Mouse (Mus musculus) hindbrain, embryonic 15.5 days (tissue): ENCODE data around the gene Alkbh7. TPM values are rescaled to one million over a fixed set of nuclear protein-coding genes. Genes with fewer than 3 reads are reported as not detected.

ENCODE experiments used
- ATAC-seq: fragments of 200-750 bp; cut with Nextera tagmentation; 2 replicates; pipeline ENCODE4 v1.8.0; 2017; ENCODE audit warnings: low read depth, moderate number of reproducible peaks, moderate TSS enrichment; ENCODE audit not compliant: low FRiP score
- H3K27ac ChIP-seq: fragments of 300-500 bp; sonication (generic); replicated peaks from 2 replicates; pipeline ENCODE4 v1.5.1; 2015; ENCODE audit warnings: mild to moderate bottlenecking, inconsistent platforms
- H3K27me3 ChIP-seq: fragments of 300-500 bp; sonication (generic); 2 replicates; pipeline ENCODE4 v1.6.1; 2015; ENCODE audit warnings: control low read depth, inconsistent platforms
- H3K36me3 ChIP-seq: fragments of 300-500 bp; sonication (generic); 2 replicates; pipeline ENCODE4 v1.6.1; 2015; ENCODE audit warnings: control low read depth, inconsistent platforms
- H3K4me1 ChIP-seq: fragments of 300-500 bp; sonication (generic); replicated peaks from 2 replicates; pipeline ENCODE4 v1.6.1; 2015; ENCODE audit warnings: control low read depth, inconsistent platforms
- H3K4me2 ChIP-seq: fragments of 300-500 bp; sonication (generic); 2 replicates; pipeline ENCODE4 v1.6.1; 2015; ENCODE audit warnings: moderate library complexity, mild to moderate bottlenecking, inconsistent platforms
- H3K4me3 ChIP-seq: fragments of 300-500 bp; sonication (generic); 2 replicates; pipeline ENCODE4 v1.5.1; 2015; ENCODE audit warnings: mild to moderate bottlenecking, inconsistent platforms
- H3K9ac ChIP-seq: fragments of 300-500 bp; sonication (generic); 2 replicates; pipeline ENCODE4 v1.6.1; 2015; ENCODE audit warnings: inconsistent platforms
- H3K9me3 ChIP-seq: fragments of 300-500 bp; sonication (generic); 2 replicates; pipeline ENCODE4 v1.6.1; 2016; ENCODE audit warnings: control low read depth, inconsistent platforms
- WGBS: fragments of 180-500 bp; shearing (Covaris S2); methylation state at CpG from one replicate; pipeline ENCODE4 v1.1.7; 2015; 5-methylcytosine and 5-hydroxymethylcytosine counted together
- polyA plus RNA-seq: library from polyadenylated mRNA; unstranded; fragments of >200 nt; fragmentation: Nextera tagmentation; extraction: Ambion mirVana; gene quantifications from 2 replicates; pipeline ENCODE4 v1.2.1, GENCODE M21; 2015

Alkbh7 gene
- polyA plus RNA-seq, 1 experiment from 2014 or later: 55.8 TPM

DNA sequence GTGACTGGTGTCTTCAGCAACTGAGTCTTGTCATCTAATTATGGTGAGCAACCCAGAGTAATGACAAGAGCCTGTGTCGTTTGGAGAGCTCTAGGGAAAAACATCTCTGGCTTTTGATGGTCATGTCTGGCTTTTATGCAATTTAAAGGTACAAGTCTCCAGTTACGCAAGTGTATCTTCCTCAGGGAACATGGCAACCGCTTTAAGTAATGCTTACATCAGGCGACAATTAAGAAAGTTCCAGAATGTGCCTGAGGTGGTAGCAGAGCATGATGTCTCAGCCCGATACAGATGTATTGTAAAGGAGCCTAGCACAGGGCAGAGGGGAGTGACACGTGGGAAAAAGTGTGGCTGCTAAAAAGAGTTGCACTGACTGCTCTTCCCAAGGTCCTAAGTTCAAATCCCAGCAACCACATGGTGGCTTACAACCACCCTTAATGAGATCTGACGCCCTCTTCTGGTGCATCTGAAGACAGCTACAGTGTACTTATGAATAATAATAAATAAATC lies 8.2 kb upstream of the Alkbh7 start:
- no peak for ATAC-seq
- peak overlapping the region; percentile 61 for H3K4me3 ChIP-seq
- no peaks in the 10 kb centered on the region for H3K27me3 ChIP-seq
- peak overlapping the region; percentile 92 for H3K27ac ChIP-seq
- peak overlapping the region; percentile 71; the same call in 1 of the 2 replicates for H3K9ac ChIP-seq
- H3K9me3 ChIP-seq: no peaks in the 10 kb centered on the region
- peaks cover 22% of the 10 kb centered on the region for H3K4me1 ChIP-seq
- peaks cover 17% of the 10 kb centered on the region for H3K36me3 ChIP-seq
- H3K4me2 ChIP-seq: peak overlapping the region; percentile 86
- 73% methylated on average over 7 of the region's 7 CpGs for WGBS

DNA sequence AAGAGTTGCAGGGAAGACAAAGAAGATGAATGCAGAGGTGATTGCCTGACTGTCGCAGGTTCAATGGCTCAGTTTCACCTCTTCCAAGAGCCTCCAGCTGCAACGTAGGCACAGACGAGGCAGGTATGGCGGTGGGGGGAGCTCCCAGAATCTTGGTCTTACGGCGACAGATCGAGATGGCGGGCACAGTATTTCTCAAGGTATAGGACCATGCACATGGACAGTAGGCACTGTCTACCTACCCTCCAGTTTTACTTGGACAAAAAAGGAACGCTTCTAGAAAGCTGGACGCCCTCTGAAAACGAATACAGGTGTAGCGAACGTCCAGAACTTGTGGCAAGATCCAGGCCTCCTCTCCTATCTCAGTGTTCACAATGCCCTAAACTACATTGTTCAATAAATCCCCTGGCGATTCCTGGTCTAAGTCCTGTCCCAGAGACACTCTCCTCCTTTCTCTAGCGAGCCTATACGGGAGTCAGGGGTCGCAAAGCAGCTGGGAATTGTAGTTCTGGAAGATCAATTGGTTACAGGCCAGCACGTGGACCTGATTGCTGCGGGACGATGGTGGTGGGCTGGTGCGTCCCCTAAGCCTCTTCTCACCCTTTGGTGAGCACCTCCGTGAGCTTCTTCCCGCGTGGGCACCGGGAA lies 7.5 kb upstream of the Alkbh7 start:
- Histone ChIP-seq H3K4me3 (peak overlapping the region; percentile 61), H3K4me1 (peaks cover 22% of the 10 kb centered on the region), H3K27me3 (no peaks in the 10 kb centered on the region), H3K4me2 (peak overlapping the region; percentile 86), H3K36me3 (peaks cover 22% of the 10 kb centered on the region), H3K9ac (peak overlapping the region; percentile 71), H3K9me3 (no peaks in the 10 kb centered on the region), H3K27ac (peak overlapping the region; percentile 92)
- WGBS: 3% methylated on average over 25 of the region's 25 CpGs
- ATAC-seq: peak; percentile 93

DNA sequence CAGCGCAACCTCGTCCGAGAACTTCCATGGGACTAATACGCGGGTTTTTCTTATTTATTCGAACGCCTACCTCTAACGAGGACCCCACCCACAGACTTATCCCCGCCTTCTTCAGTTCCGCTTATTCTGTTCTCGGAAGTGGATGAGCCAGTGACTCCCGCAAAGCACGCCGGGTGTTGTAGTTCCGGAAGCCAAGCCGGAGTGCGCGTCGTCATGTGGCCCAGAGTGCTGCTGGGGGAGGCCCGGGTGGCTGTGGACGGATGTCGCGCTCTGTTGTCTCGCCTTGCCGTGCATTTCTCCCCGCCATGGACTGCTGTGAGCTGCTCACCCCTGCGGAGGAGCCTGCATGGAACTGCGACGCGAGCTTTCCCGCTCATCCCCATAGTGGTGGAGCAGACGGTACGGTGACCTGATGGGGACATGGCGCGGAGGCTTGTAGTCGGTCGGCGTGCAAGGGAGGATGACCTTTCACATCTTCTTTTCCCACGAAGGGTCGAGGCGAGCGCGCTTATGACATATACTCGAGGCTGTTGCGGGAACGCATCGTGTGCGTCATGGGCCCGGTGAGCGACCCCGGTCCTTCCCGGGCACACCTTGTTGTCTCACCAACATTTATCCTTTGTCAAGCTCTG lies 6.9 kb upstream of the Alkbh7 start, which contains the start of gene Clpp:
Clpp (plus strand) TSS at position 191 of the 632 bp plus-strand sequence.
- peak within 1 kb of the TSS; percentile 71 for H3K9ac ChIP-seq
- H3K4me2 ChIP-seq: peak within 1 kb of the TSS; percentile 86
- H3K4me1 ChIP-seq: peaks cover 22% of the 10 kb centered on the region
- H3K9me3 ChIP-seq: no peaks in the 10 kb centered on the region
- no peaks in the 10 kb centered on the region for H3K27me3 ChIP-seq
- WGBS: under 1% methylated on average over 52 of the region's 52 CpGs
- peak within 1 kb of the TSS; percentile 61 for H3K4me3 ChIP-seq
- peak within 1 kb of the TSS; percentile 92 for H3K27ac ChIP-seq
- H3K36me3 ChIP-seq: peaks cover 28% of the 10 kb centered on the region
- ATAC-seq: peak; percentile 96

DNA sequence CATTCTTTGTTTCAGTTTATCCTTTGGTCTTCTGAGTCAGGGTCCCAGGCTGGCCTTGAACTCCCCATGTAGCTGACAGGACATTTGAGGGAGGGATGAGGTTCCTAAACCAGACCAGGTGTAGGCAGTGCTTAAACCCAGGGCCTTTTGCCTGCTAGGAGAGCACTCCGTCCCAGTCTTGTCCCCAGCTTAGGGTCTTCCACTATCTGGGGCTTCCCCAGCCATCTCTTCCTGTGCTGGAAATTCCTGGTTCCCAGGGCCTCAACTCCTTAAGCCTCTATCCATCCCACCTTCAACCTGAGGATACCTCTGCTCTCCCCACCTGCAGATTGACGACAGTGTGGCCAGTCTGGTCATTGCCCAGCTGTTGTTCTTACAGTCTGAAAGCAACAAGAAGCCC lies 6.2 kb upstream of the Alkbh7 start:
- no peaks in the 10 kb centered on the region for H3K27me3 ChIP-seq
- H3K36me3 ChIP-seq: peaks cover 35% of the 10 kb centered on the region
- H3K9ac ChIP-seq: peak overlapping the region; percentile 71
- H3K4me1 ChIP-seq: peaks cover 22% of the 10 kb centered on the region
- H3K9me3 ChIP-seq: no peaks in the 10 kb centered on the region
- peak overlapping the region; percentile 61 for H3K4me3 ChIP-seq
- ATAC-seq: no peak
- peak overlapping the region; percentile 86 for H3K4me2 ChIP-seq
- no peak overlapping the region for H3K27ac ChIP-seq
- WGBS: 73% methylated on average over 2 of the region's 2 CpGs

DNA sequence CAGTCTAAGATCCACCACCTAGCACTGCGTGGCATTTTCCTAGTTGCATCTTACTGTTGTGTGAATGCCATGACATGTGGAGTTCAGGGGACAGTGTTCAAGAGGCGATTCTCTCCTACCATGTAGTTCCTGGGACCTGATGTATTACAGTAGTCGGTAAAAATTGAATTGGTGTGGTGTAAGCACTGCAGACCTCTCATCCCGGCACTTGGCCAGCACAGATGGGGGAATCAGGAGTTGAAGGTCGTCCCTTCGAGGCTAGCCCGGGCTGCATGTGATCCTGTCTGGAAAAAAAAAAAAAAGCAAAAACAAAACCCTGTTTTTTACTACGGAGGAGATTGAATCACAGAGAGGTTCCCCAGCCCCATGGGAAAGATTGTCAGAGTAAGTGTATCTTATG lies 2.1 kb upstream of the Alkbh7 start:
- Histone ChIP-seq H3K9me3 (no peaks in the 10 kb centered on the region), H3K27ac (no peak overlapping the region), H3K4me3 (no peak overlapping the region), H3K4me1 (peaks cover 34% of the 10 kb centered on the region), H3K9ac (no peak overlapping the region), H3K4me2 (no peak overlapping the region), H3K27me3 (no peaks in the 10 kb centered on the region), H3K36me3 (peaks cover 45% of the 10 kb centered on the region)
- ATAC-seq: no peak
- 93% methylated on average over 8 of the region's 8 CpGs for WGBS

DNA sequence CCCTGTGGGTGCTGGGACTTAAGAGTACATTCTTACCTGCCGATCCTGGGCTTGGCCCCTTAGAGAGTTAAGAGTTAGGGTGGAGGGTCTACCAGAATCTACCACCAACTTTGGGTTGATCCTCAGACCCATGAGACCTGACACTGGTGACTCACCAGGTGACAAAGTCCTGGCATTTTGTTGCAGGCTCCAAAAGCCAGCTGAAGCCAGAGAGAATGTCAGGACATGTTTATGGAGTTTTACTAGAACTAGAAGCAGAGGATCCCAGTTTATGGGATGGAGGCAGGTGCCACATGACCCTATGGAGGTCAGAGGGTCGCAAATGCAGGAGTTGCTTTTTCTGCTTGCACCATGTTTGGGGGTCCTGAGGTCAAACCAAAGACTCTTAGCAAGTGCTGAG lies 633 bp upstream of the Alkbh7 start:
- peak overlapping the region; percentile 85; the same call in 1 of the 2 replicates for H3K27ac ChIP-seq
- H3K36me3 ChIP-seq: peaks cover 45% of the 10 kb centered on the region
- peak overlapping the region; percentile 78; the same call in 1 of the 2 replicates for H3K4me2 ChIP-seq
- WGBS: 77% methylated on average over 2 of the region's 2 CpGs
- ATAC-seq: no peak
- H3K9me3 ChIP-seq: no peaks in the 10 kb centered on the region
- H3K4me1 ChIP-seq: peaks cover 26% of the 10 kb centered on the region
- H3K9ac ChIP-seq: no peak overlapping the region
- H3K27me3 ChIP-seq: no peaks in the 10 kb centered on the region
- H3K4me3 ChIP-seq: peak overlapping the region; percentile 90; the same call in 1 of the 2 replicates

DNA sequence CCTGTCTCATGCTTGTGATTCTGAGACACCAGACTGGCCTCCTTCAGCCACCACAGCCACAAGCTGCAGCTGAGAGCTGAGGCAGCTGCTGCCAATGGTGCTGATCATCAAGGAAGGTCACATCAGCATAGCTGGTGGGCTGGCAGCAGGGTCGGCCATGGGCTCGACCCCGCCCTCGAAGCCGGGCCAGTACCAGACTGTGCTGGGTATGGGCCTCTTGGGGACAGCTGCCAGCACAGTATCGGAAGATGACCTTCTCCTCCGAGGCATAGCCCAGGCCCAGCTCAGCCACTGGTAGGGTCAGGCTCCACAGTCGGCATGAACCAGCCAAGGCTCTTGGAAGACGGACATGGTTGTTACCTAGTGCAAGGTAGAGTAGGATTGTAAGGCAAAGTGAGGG lies 2.3 kb downstream of the Alkbh7 start:
- Histone ChIP-seq H3K4me2 (no peak overlapping the region), H3K27me3 (no peaks in the 10 kb centered on the region), H3K27ac (no peak overlapping the region), H3K4me1 (peaks cover 16% of the 10 kb centered on the region), H3K9ac (no peak overlapping the region), H3K36me3 (peaks cover 44% of the 10 kb centered on the region), H3K4me3 (no peak overlapping the region), H3K9me3 (no peaks in the 10 kb centered on the region)
- no peak for ATAC-seq
- 95% methylated on average over 9 of the region's 9 CpGs for WGBS

- Histone ChIP-seq H3K4me3 (no peak within 1 kb of the TSS), H3K9ac (no peak within 1 kb of the TSS), H3K27ac (no peak within 1 kb of the TSS), H3K36me3 (peaks cover 46% of the 10 kb centered on the region), H3K9me3 (no peaks in the 10 kb centered on the region), H3K27me3 (no peaks in the 10 kb centered on the region), H3K4me1 (peaks cover 16% of the 10 kb centered on the region), H3K4me2 (no peak within 1 kb of the TSS)
- WGBS: 83% methylated on average over 9 of the region's 9 CpGs
- ATAC-seq: no peak
Measured at GRCm38 (mm10) chr17:56999968-57000609, 3.0 kb downstream of the Alkbh7 start, which contains the start of gene Pspn. Gene Pspn (minus strand): TSS chr17:57000018.

DNA sequence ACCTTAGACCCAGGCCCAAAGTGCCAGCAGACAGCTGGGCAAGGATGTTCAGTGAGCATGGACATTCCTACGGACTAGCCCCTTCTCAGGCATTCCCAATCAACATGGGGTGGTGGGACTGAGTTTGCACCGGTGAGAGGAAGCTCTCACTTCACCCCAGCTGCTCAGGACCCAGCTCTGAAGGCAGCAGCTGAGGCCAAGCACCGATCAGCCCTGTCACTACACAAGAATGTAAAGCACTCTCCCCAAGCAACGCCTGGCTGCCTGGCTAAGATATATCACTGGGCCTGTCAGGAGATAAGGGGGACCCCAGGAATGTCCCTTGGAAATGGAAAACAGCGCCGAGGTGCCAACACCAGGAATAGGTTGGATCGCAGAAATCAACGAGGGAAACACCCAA lies 4.1 kb downstream of the Alkbh7 start:
- WGBS: 79% methylated on average over 8 of the region's 8 CpGs
- peaks cover 16% of the 10 kb centered on the region for H3K4me1 ChIP-seq
- H3K4me2 ChIP-seq: no peak overlapping the region
- no peak overlapping the region for H3K9ac ChIP-seq
- H3K4me3 ChIP-seq: no peak overlapping the region
- no peak overlapping the region for H3K27ac ChIP-seq
- peaks cover 44% of the 10 kb centered on the region for H3K36me3 ChIP-seq
- no peaks in the 10 kb centered on the region for H3K27me3 ChIP-seq
- ATAC-seq: no peak
- no peaks in the 10 kb centered on the region for H3K9me3 ChIP-seq

- Histone ChIP-seq H3K27me3 (no peaks in the 10 kb centered on the region), H3K36me3 (peaks cover 64% of the 10 kb centered on the region), H3K9me3 (no peaks in the 10 kb centered on the region), H3K4me2 (no peak overlapping the region), H3K4me1 (no peaks in the 10 kb centered on the region), H3K4me3 (no peak overlapping the region), H3K9ac (no peak overlapping the region), H3K27ac (no peak overlapping the region)
- no peak for ATAC-seq
- WGBS: 95% methylated on average over 7 of the region's 7 CpGs
Measured at GRCm38 (mm10) chr17:57003994-57004393, 6.9 kb downstream of the Alkbh7 start.

DNA sequence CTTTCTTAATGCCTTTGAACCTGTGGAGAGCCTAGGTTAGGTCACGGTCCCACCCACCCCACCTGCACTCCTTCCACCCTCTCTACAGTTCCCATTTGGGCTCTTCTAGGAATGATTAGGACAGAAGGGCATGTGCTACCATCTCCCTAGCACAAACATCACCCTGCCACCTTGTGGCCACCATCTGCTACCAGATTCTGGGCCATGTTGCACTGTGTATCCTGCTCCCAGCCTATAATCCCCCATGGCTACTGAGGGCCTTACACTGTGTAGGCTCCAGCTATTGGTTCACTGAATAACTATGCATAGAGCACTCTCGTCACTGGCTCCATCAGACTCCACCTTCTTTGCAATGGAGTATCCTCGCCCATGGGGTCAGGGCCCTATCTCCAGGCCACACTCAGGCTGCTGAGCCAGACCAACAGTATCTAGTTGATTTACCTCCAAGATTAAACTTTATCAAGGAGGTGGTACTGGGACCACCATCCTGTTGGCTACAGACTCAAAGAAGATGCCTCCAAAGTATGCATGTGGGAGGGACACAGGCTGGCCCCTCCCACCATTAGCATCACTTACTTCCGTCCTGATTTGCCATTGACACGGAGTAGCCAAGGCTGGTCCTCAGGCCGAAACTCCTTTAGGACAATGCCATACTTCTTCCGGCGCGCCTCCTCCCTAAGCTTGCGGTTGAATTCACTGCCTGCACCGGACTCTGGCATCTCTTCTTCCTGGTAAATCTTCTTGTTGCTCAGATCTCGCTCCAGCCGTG lies 10.2 kb downstream of the Alkbh7 start:
- H3K9me3 ChIP-seq: no peaks in the 10 kb centered on the region
- 93% methylated on average over 13 of the region's 13 CpGs for WGBS
- no peaks in the 10 kb centered on the region for H3K27me3 ChIP-seq
- H3K4me3 ChIP-seq: no peak overlapping the region
- no peak overlapping the region for H3K27ac ChIP-seq
- peaks cover 61% of the 10 kb centered on the region for H3K36me3 ChIP-seq
- no peak for ATAC-seq
- H3K4me2 ChIP-seq: no peak overlapping the region
- no peak overlapping the region for H3K9ac ChIP-seq
- peaks cover 18% of the 10 kb centered on the region for H3K4me1 ChIP-seq
